Mouse (Mus musculus) heart, embryonic 14.5 days (tissue): ENCODE data around the gene Pnrc1. TPM values are rescaled to one million over a fixed set of nuclear protein-coding genes. Genes with fewer than 3 reads are reported as not detected.

Source experiments
- ATAC-seq: fragments of 200-750 bp; cut with Nextera tagmentation; 2 replicates; pipeline ENCODE4 v1.8.0; 2017; ENCODE audit warnings: low read depth, moderate TSS enrichment; ENCODE audit not compliant: insufficient number of reproducible peaks, insufficient read depth, low FRiP score
- H3K27ac ChIP-seq, 2 experiments: fragments of 200-500 bp in 1 of 2; fragments of 300-500 bp in 1 of 2; sonication (generic) in 1 of 2; replicated peaks in 1 of 2; 2 replicates each; pipeline ENCODE4 v1.5.1; 2012 to 2014; ENCODE audit warnings: low read depth in 2 of 2, low read length in 2 of 2, control low read depth in 1 of 2, mild to moderate bottlenecking in 1 of 2, mixed read lengths in 1 of 2; ENCODE audit not compliant: control insufficient read depth in 1 of 2, insufficient read depth in 1 of 2
- H3K27me3 ChIP-seq: fragments of 300-500 bp; sonication (generic); 2 replicates; pipeline ENCODE4 v1.6.1; 2014; ENCODE audit warnings: mild to moderate bottlenecking, low read length, control low read depth; ENCODE audit not compliant: control insufficient read depth, insufficient read depth
- H3K36me3 ChIP-seq: fragments of 300-500 bp; sonication (generic); 2 replicates; pipeline ENCODE4 v1.6.1; 2014; ENCODE audit warnings: mild to moderate bottlenecking, control low read depth, low read length, mixed read lengths; ENCODE audit not compliant: control insufficient read depth, insufficient read depth
- H3K4me1 ChIP-seq, 2 experiments: fragments of 200-500 bp in 1 of 2; fragments of 300-500 bp in 1 of 2; sonication (generic) in 1 of 2; 2 replicates each; pipeline ENCODE4 v1.6.1; 2012 to 2014; ENCODE audit warnings: low read length in 2 of 2, control low read depth in 1 of 2, mixed read lengths in 1 of 2; ENCODE audit not compliant: control insufficient read depth in 2 of 2, insufficient read depth in 2 of 2
- H3K4me2 ChIP-seq: fragments of 300-500 bp; sonication (generic); 2 replicates; pipeline ENCODE4 v1.6.1; 2014; ENCODE audit warnings: mild to moderate bottlenecking, low read length
- H3K4me3 ChIP-seq, 2 experiments: fragments of 200-500 bp in 1 of 2; fragments of 300-500 bp in 1 of 2; sonication (generic) in 1 of 2; 2 replicates each; pipeline ENCODE4 v1.5.1; 2012 to 2014; ENCODE audit warnings: low read length in 2 of 2, mild to moderate bottlenecking in 2 of 2, control low read depth in 1 of 2, low read depth in 1 of 2, moderate library complexity in 1 of 2; ENCODE audit not compliant: control insufficient read depth in 1 of 2, insufficient read depth in 1 of 2
- H3K9ac ChIP-seq: fragments of 300-500 bp; sonication (generic); 2 replicates; pipeline ENCODE4 v1.6.1; 2014; ENCODE audit warnings: mild to moderate bottlenecking, low read length
- H3K9me3 ChIP-seq: fragments of 300-500 bp; sonication (generic); 2 replicates; pipeline ENCODE4 v1.6.1; 2016; ENCODE audit warnings: low read length, control low read depth; ENCODE audit not compliant: control insufficient read depth
- WGBS: fragments of 180-500 bp; shearing (Covaris S2); extraction: QIAGEN DNeasy Blood & Tissue Kit; methylation state at CpG from one replicate; pipeline ENCODE4 v1.1.7; 2014; 5-methylcytosine and 5-hydroxymethylcytosine counted together
- polyA plus RNA-seq: library from polyadenylated mRNA; unstranded; fragments of >200 nt; fragmentation: Nextera tagmentation; extraction: Ambion mirVana; gene quantifications from 2 replicates; pipeline ENCODE4 v1.2.1, GENCODE M21; 2014

The Pnrc1 gene
- polyA plus RNA-seq, 1 experiment from 2014 or later: 119 TPM

DNA sequence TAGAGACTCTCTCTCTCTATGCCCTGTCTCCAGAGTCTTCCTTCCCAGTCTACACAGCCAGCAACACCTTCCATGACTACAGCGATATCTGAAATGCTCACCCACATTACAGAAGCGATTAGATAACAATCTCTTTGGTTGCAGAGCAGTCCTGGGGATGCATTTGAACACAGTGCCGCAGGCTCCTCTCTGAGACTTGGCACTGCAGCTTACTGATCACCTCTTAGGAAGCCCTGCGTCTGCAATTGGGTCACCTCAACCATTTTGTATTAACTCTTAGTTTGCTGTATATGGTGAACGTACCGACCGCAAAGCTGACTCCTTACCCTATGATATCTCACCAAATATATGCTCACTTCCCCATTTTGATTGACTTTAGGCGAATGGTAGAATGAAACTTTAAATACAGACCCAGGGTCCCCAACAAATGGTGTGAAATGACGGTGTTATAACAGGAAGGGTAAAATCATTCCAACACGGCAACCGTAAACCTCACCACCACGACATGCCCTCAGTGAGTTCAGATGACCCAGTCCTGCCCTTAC is 785 bp downstream of the Pnrc1 start:
- Histone ChIP-seq H3K9me3 (no peaks in the 10 kb centered on the region), H3K4me3 (no peak overlapping the region), H3K9ac (no peak overlapping the region), H3K4me2 (peak overlapping the region; percentile 2; the same call in 1 of the 2 replicates), H3K27ac (no peak overlapping the region), H3K36me3 (no peaks in the 10 kb centered on the region), H3K4me1 (no peaks in the 10 kb centered on the region; a peak in 1 of 4 replicates), H3K27me3 (no peaks in the 10 kb centered on the region)
- no peak for ATAC-seq
- 76% methylated on average over 12 of the region's 12 CpGs for WGBS

DNA sequence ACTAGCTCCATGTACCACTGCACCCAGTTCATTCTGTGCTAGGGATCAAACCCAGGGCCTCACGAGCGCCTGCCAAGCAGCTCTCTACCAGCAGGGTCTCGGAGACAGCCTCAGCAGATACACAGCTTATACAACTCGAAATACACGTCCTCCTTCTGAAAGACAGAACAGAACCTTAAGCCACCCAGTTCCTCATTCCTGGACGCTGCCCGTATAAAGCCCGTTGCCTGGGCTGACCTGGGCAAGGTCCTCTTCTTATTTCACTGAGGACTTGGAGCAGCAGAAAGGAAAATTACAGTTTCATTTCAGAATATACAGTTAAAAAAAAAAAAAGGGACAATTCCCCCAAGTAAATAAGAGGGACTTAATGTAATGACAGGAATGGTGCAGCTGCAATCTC is 4.5 kb downstream of the Pnrc1 start:
- ATAC-seq: no peak
- WGBS: 80% methylated on average over 8 of the region's 8 CpGs
- Histone ChIP-seq H3K27ac (no peak overlapping the region), H3K27me3 (no peaks in the 10 kb centered on the region), H3K9me3 (no peaks in the 10 kb centered on the region), H3K9ac (no peak overlapping the region), H3K4me3 (no peak overlapping the region), H3K4me2 (no peak overlapping the region), H3K36me3 (no peaks in the 10 kb centered on the region), H3K4me1 (no peaks in the 10 kb centered on the region)

DNA sequence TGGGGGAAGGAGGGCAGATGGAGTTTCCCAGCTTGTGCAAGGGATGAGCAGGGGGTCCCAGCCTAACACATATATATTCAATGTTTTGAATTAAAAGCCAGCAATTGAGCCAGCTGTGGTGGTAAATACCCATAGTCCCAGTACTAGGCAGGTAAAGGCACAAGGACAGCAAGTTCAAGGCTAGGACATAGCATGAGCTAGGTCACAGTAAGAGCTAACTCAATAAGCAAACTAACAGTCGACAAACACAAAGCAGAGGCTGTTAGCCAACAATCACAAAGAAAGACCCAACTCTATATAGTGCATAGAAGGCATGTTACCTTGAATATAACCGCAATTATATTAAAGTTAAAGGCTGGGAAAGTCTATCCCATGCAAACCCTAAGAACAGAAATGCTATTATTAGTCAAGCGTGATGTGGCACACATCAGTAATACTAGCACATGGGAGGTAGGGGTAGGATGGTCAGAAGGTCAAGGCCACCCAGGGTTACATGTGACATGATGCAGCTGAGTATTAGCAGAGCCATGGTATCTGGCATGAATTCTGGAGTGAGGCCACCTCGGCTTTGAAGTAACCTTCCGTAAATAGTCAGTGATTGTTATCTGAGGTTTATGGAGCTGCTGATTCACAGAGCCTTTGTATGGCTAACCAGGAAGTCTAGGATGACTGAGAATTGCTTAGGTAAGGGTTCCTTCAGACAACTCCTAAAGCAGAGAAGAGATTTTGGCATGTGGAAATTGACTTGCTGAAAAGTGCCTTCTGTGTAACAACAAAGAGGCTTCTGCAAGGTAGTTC is 5.7 kb downstream of the Pnrc1 start:
- Histone ChIP-seq H3K4me2 (no peak overlapping the region), H3K36me3 (no peaks in the 10 kb centered on the region), H3K9ac (no peak overlapping the region), H3K9me3 (no peaks in the 10 kb centered on the region), H3K4me1 (no peaks in the 10 kb centered on the region), H3K27me3 (no peaks in the 10 kb centered on the region), H3K27ac (no peak overlapping the region), H3K4me3 (no peak overlapping the region)
- ATAC-seq: no peak
- 55% methylated on average over 5 of the region's 5 CpGs for WGBS

DNA sequence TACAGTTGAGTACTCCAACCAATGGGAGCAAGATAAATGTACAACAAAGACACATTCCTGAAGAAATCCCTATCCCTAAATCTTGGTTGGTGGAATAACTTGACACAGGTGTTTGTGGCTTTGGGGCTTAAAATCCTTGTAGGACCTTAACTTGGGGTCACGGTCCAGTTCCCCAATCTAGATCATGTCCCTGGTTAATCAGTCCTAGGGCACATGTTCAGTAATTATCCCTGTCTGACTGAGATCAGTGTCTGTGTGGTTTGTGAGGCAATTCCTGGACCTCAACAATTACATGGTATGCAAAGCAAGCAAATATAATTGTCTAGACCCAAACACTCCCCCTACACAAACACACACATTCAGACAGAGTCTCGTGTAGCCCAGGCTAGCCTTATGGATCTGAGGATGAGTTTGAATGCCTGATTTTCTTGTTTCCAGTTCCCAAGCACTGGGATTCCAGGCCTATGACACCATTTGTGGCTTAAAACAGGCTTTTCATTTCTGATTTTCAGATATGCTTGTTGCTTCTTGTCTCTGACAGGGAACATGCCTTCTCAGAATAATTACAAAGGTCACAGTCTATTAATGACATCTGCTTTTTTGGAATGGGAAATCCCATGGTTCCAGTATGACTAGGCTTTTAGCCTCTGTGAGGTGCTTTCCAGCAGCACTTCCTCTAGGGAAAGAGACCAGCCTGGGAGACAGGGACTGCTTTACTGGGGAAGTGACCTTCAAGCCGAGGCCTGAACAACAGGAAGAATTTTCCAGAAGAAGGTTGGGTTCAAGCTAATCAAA is 7.9 kb downstream of the Pnrc1 start:
- Histone ChIP-seq H3K4me1 (no peaks in the 10 kb centered on the region), H3K36me3 (no peaks in the 10 kb centered on the region), H3K4me2 (no peak overlapping the region), H3K4me3 (no peak overlapping the region), H3K9ac (no peak overlapping the region), H3K9me3 (no peaks in the 10 kb centered on the region), H3K27ac (no peak overlapping the region), H3K27me3 (no peaks in the 10 kb centered on the region)
- 63% methylated on average over 3 of the region's 3 CpGs for WGBS
- no peak for ATAC-seq

DNA sequence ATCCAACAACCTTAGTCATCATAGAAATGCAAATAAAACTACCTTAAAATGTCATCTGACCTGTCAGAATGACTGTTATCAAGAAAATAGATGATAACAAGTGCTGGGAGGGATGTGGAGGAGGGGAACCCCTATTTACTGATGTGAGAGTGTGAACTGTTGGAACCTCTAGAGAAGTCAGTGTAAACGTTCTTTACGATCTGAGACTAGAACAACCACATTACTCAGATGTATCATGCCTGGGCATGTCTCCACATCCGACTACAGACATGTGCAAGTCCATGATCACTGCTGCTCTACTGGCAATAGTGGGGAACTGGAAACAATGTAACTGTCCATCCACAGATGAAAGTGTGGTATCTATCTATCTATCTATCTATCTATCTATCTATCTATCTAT is 16.5 kb downstream of the Pnrc1 start:
- no peaks in the 10 kb centered on the region for H3K36me3 ChIP-seq
- no peak for ATAC-seq
- no peak overlapping the region for H3K9ac ChIP-seq
- WGBS: 63% methylated on average over 3 of the region's 3 CpGs
- H3K4me1 ChIP-seq: peaks cover 0 to 2% of the 10 kb centered on the region in 2 experiments; a peak in 1 of 4 replicates
- H3K4me2 ChIP-seq: no peak overlapping the region
- no peak overlapping the region for H3K27ac ChIP-seq
- H3K9me3 ChIP-seq: no peaks in the 10 kb centered on the region
- no peaks in the 10 kb centered on the region for H3K27me3 ChIP-seq
- no peak overlapping the region for H3K4me3 ChIP-seq

DNA sequence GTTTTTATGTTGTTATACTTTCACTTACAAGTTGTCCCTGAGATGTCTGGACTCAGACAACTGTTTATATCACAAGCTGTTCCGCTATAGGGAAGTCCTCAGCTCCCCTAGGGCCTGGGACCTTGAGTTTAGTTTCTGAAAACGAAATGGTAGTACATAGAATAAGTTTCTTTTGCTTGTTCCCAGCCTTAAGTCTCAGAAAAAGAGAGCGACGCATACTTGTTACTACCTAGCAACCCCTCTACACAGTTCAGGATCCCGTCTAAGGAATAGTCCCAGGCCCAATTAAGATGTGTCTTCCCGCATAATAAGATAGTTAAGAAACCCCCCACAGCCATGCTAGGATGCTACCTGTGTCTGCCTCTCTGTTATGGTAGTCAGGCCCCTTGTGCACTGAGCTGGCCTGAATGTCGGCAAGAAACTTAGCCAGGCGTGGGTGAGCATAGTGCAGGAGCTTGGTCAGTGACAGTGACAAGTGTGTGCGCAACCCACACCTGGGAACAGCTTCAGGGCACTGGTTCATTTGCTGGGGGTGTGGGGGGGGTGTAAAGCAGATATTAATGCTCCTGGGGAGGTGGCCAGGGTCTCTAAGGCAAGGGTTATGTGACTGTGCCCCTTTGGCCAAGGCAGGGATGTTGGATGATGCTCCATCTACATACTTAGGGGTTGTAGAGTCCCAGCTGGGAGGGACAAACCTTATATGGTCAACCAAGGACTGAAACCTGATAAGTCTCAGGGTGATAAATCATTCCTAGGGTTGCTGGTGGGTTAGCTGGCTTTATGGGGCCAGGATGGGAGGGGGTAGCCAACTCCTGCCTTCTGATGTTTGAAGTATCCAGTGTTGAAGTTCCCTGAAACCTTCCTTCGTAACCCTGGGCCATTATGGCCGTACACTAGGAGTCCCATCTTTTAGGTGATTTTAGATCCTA is 19.3 kb downstream of the Pnrc1 start:
- Histone ChIP-seq H3K36me3 (no peaks in the 10 kb centered on the region), H3K4me1 (peaks cover 0 to 2% of the 10 kb centered on the region in 2 experiments; a peak in 1 of 4 replicates), H3K27ac (no peak overlapping the region), H3K4me3 (no peak overlapping the region), H3K4me2 (no peak overlapping the region), H3K9ac (no peak overlapping the region), H3K27me3 (no peaks in the 10 kb centered on the region), H3K9me3 (no peaks in the 10 kb centered on the region)
- WGBS: 80% methylated on average over 11 of the region's 11 CpGs
- ATAC-seq: no peak
